Mouse (Mus musculus) cerebellum, adult 18-20 months (tissue): ENCODE results near the gene Cacna1d.

Source experiments
- DNase-seq, 2 experiments: peaks; one replicate each; pipeline ENCODE4 v3.0.0; 2021

Cacna1d gene

GRCm38 (mm10) chr14:30014487-30014886, 476.8 kb downstream of the Cacna1d start:
- DNase-seq, result no peak

- DNase-seq, result peak in 1 of 2 experiments; percentile 15
Observed at GRCm38 (mm10) chr14:30011886-30012560, 479.2 kb downstream of the Cacna1d start.

- DNase-seq, result peak; percentile 12 to 26
Observed at GRCm38 (mm10) chr14:30009864-30010560, 481.2 kb downstream of the Cacna1d start.

- peak; percentile 35 to 48 for DNase-seq
Observed at GRCm38 (mm10) chr14:30008733-30009575, 482.3 kb downstream of the Cacna1d start, which contains the start of the genes Il17rb and Chdh. Gene Il17rb (minus strand): TSS chr14:30008896. Gene Chdh (plus strand): TSS chr14:30009023.

GRCm38 (mm10) chr14:29999475-29999811, 491.8 kb downstream of the Cacna1d start:
- no peak for DNase-seq

- no peak for DNase-seq
Observed at GRCm38 (mm10) chr14:29998747-29999474, 492.3 kb downstream of the Cacna1d start.

- no peak for DNase-seq
Observed at GRCm38 (mm10) chr14:29997345-29997744, 493.9 kb downstream of the Cacna1d start.

GRCm38 (mm10) chr14:29996000-29996751, 495.1 kb downstream of the Cacna1d start:
- no peak for DNase-seq

- DNase-seq, result no peak
Observed at GRCm38 (mm10) chr14:29994976-29995375, 496.3 kb downstream of the Cacna1d start.
